Mouse (Mus musculus) liver, adult 2 months (tissue): ENCODE measurements at regions not wholly inside any gene's neighbourhood (a gene's known extent, or its start where the extent isn't known, plus 50 kb on each side); places are given as distances from the start of the nearest gene placed in this dataset.

Experiments
- DNase-seq: peaks from one replicate; pipeline ENCODE4 v3.0.0-alpha.2; 2011; ENCODE audit warnings: low read depth, low spot score; ENCODE audit errors: extremely low read depth
- H3K27ac ChIP-seq: fragments of 200-500 bp; replicated peaks from 2 replicates; pipeline ENCODE4 v1.5.1; 2012; ENCODE audit warnings: low read depth, mild to moderate bottlenecking, control low read depth, inconsistent platforms, low read length; ENCODE audit not compliant: insufficient read depth
- H3K27me3 ChIP-seq: fragments of 200-500 bp; 2 replicates; pipeline ENCODE4 v1.6.1; 2012; ENCODE audit warnings: mild to moderate bottlenecking, moderate library complexity, low read length, inconsistent platforms; ENCODE audit not compliant: control insufficient read depth, insufficient read depth
- H3K36me3 ChIP-seq: fragments of 200-500 bp; 2 replicates; pipeline ENCODE4 v1.6.1; 2012; ENCODE audit warnings: low read length, inconsistent platforms; ENCODE audit not compliant: control insufficient read depth, insufficient read depth
- H3K4me1 ChIP-seq: fragments of 200-500 bp; 2 replicates; pipeline ENCODE4 v1.6.1; 2011; ENCODE audit warnings: low read length; ENCODE audit not compliant: control insufficient read depth, insufficient read depth
- H3K4me3 ChIP-seq: fragments of 200-500 bp; 2 replicates; pipeline ENCODE4 v1.5.1; 2011; ENCODE audit warnings: low read depth, mild to moderate bottlenecking, control low read depth, low read length, moderate library complexity; ENCODE audit not compliant: insufficient read depth
- H3K79me2 ChIP-seq: fragments of 200-500 bp; 2 replicates; pipeline ENCODE4 v1.6.1; 2012; ENCODE audit warnings: inconsistent platforms, mild to moderate bottlenecking, low read length, moderate library complexity; ENCODE audit not compliant: control insufficient read depth, insufficient read depth
- H3K9ac ChIP-seq: fragments of 200-500 bp; 2 replicates; pipeline ENCODE4 v1.6.1; 2012; ENCODE audit warnings: low read depth, mild to moderate bottlenecking, control low read depth, inconsistent platforms, low read length
- CTCF ChIP-seq: fragments of 200-500 bp; IDR thresholded peaks from 2 replicates; pipeline ENCODE4 v1.5.1; 2011; ENCODE audit warnings: low read depth, low read length, control low read depth
- POLR2A ChIP-seq: fragments of 200-500 bp; IDR thresholded peaks from 2 replicates; pipeline ENCODE4 v1.6.1; 2011; ENCODE audit warnings: low read length, control low read depth; ENCODE audit not compliant: insufficient read depth; ENCODE audit errors: extremely low read depth
- WGBS: fragments of 180-500 bp; shearing (Covaris S2); methylation state at CpG from one replicate; pipeline ENCODE4 v1.1.7; 2018; 5-methylcytosine and 5-hydroxymethylcytosine counted together

DNA sequence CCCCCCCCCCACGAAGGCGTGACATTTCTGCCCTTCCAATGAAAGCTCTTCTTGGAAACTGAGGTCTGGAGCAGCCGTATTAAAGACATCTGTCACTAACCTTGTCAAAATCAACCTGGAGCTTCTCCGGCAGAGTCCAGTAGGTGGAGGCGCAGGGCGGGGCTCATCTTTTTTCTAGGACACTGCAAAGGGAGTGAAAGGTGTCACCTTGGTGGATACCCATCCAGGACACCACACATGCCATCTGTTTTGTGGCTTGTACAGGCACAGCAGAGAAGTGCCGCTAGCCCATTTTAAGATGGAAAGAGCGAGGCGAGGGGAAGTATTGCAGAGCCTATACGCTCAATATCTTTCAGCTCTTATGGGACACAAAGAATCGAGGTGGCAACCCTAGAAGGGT, 184.5 kb upstream of the Zfp618 start:
- no peak overlapping the region for H3K9ac ChIP-seq

GRCm38 (mm10) chr4:62781309-62781800, 184.0 kb upstream of the Zfp618 start:
- TF ChIP-seq CTCF (no peak), POLR2A (no peak)
- peaks cover 24% of the 10 kb centered on the region for H3K4me1 ChIP-seq
- WGBS: 65% methylated on average over 8 of the region's 8 CpGs

More for the DNA sequence above, 184.5 kb upstream of the Zfp618 start:
- TF ChIP-seq POLR2A: no peak
- no peak for TF ChIP-seq CTCF
- no peak overlapping the region for H3K27ac ChIP-seq
- DNase-seq: no peak
- H3K4me1 ChIP-seq: peaks cover 24% of the 10 kb centered on the region
- H3K79me2 ChIP-seq: no peaks in the 10 kb centered on the region
- H3K27me3 ChIP-seq: no peaks in the 10 kb centered on the region
- H3K4me3 ChIP-seq: no peak overlapping the region
- no peaks in the 10 kb centered on the region for H3K36me3 ChIP-seq
- WGBS: 57% methylated on average over 10 of the region's 11 CpGs

DNA sequence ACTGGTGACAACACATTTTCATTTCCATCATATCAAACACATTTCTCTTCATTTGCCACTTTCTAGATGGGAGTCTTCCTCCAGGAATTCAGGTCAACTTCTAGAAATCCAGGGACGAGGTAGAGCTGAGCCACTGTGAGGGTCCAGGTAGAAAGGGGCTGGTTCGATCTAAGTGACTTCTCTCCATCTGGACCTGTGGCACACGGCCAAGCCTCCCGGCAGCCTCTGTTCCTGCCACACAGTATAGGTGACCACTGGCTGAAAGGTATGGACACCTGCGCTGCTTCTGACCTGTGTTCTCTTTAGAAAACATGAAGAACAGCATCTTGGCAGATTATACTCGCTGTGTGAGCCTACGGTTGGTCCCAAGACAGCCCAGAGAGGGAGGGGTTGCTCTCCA, 179.7 kb upstream of the Zfp618 start:
- Histone ChIP-seq H3K79me2 (no peaks in the 10 kb centered on the region), H3K27ac (no peak overlapping the region), H3K4me1 (no peaks in the 10 kb centered on the region), H3K27me3 (no peaks in the 10 kb centered on the region), H3K9ac (no peak overlapping the region), H3K36me3 (no peaks in the 10 kb centered on the region), H3K4me3 (no peak overlapping the region)
- WGBS: 83% methylated on average over 7 of the region's 7 CpGs
- no peak for TF ChIP-seq CTCF
- DNase-seq: no peak

More at GRCm38 (mm10) chr4:62781309-62781800, 184.0 kb upstream of the Zfp618 start:
- Histone ChIP-seq H3K79me2 (no peaks in the 10 kb centered on the region), H3K27ac (no peak overlapping the region), H3K9ac (no peak overlapping the region), H3K27me3 (no peaks in the 10 kb centered on the region), H3K4me3 (no peak overlapping the region), H3K36me3 (no peaks in the 10 kb centered on the region)
- no peak for DNase-seq

- H3K27me3 ChIP-seq: no peaks in the 10 kb centered on the region
- WGBS: 88% methylated on average over 4 of the region's 4 CpGs
- TF ChIP-seq CTCF (no peak), POLR2A (no peak)
Measured at GRCm38 (mm10) chr4:62789696-62790095, 175.7 kb upstream of the Zfp618 start.

DNA sequence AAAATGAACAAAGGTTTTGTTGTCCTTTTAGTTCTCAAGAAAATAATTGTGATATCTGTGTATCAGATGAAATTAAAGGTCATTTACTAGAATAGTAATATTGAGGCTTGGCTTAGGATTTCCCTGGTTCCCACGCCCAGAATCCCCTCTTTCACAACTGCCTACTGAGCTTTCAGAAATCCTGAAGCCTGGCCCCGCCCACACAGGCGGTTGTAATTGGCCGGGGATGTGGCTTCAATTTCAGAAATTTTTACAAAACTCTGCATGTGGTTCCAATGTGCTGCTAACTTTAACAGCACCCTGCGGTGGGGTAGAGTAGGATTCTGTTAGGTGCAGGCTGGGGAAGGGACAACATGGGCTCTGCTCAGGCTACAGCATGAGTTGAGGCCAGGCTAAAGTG, 171.8 kb upstream of the Zfp618 start:
- H3K36me3 ChIP-seq: no peaks in the 10 kb centered on the region
- TF ChIP-seq CTCF: no peak
- no peak for TF ChIP-seq POLR2A
- H3K4me1 ChIP-seq: no peaks in the 10 kb centered on the region
- no peak overlapping the region for H3K4me3 ChIP-seq
- H3K27ac ChIP-seq: no peak overlapping the region
- no peak for DNase-seq
- H3K9ac ChIP-seq: no peak overlapping the region
- H3K27me3 ChIP-seq: no peaks in the 10 kb centered on the region
- 69% methylated on average over 5 of the region's 5 CpGs for WGBS
- H3K79me2 ChIP-seq: no peaks in the 10 kb centered on the region

More at GRCm38 (mm10) chr4:62789696-62790095, 175.7 kb upstream of the Zfp618 start:
- Histone ChIP-seq H3K27ac (no peak overlapping the region), H3K4me3 (no peak overlapping the region), H3K36me3 (no peaks in the 10 kb centered on the region), H3K9ac (no peak overlapping the region), H3K79me2 (no peaks in the 10 kb centered on the region), H3K4me1 (no peaks in the 10 kb centered on the region)
- no peak for DNase-seq

- Histone ChIP-seq H3K27ac (no peak overlapping the region), H3K9ac (no peak overlapping the region), H3K4me1 (no peaks in the 10 kb centered on the region), H3K79me2 (no peaks in the 10 kb centered on the region), H3K4me3 (no peak overlapping the region), H3K36me3 (no peaks in the 10 kb centered on the region), H3K27me3 (no peaks in the 10 kb centered on the region)
- DNase-seq: no peak
- TF ChIP-seq POLR2A (no peak), CTCF (no peak)
- 65% methylated on average over 10 of the region's 10 CpGs for WGBS
Measured at GRCm38 (mm10) chr4:62795538-62795937, 169.8 kb upstream of the Zfp618 start.
